Mouse (Mus musculus) olfactory bulb, adult 2 months (tissue): ENCODE data around the gene Cx3cr1.

Source experiments
- CTCF ChIP-seq: fragments of 200-500 bp; IDR thresholded peaks from 2 replicates; pipeline ENCODE4 v1.5.1; 2012; ENCODE audit warnings: low read depth, mild to moderate bottlenecking, low read length, moderate library complexity; ENCODE audit not compliant: insufficient read depth
- POLR2A ChIP-seq: fragments of 200-500 bp; IDR thresholded peaks from 2 replicates; pipeline ENCODE4 v1.6.1; 2012; ENCODE audit warnings: mild to moderate bottlenecking, low read depth, low read length, moderate library complexity; ENCODE audit not compliant: insufficient read depth

DNA sequence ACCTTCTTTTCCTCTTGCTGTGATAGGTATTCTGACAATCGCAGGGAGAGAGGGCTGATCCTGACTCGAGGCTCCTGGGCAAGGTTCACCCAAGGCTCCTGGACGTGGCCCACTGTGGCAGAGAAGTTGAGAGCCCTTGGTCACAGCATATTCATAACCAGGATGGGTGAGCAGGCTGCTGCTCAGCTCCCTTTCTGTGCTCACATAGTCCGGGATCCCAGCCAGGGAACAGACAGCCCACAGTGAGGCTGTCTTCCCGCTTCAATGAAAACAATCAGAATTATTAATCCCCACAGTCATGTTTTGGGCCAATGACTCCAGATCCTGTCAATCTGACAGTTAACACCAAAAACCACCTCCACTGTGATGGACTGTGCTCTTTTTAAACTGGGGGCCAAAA is 12.3 kb upstream of the Cx3cr1 start:
- TF ChIP-seq CTCF (no peak), POLR2A (no peak)
